Mouse (Mus musculus): Measurements from ENCODE around the gene Ttc22. TPM values are rescaled to one million over a fixed set of nuclear protein-coding genes. Genes with fewer than 3 reads are reported as not detected.

Gene Ttc22
- polyA plus RNA-seq, 1 experiment from 2014 or later, result 6.0 TPM

GRCm38 (mm10) chr4:106666546-106666945, 44.3 kb downstream of the Ttc22 start:
- no peak overlapping the region for H3K4me2 ChIP-seq
- peaks cover 100% of the 10 kb centered on the region for H3K36me3 ChIP-seq
- no peak overlapping the region for H3K4me3 ChIP-seq (replicated peaks)
- 85% methylated on average over 2 of the region's 2 CpGs for WGBS
- no peak overlapping the region for H3K27ac ChIP-seq
- H3K27me3 ChIP-seq, result no peaks in the 10 kb centered on the region
- ATAC-seq (replicated peaks; ENCODE audit: low FRiP score), result no peak
- no peaks in the 10 kb centered on the region for H3K9me3 ChIP-seq (replicated peaks)
- no peak overlapping the region for H3K9ac ChIP-seq
- no peaks in the 10 kb centered on the region for H3K4me1 ChIP-seq

GRCm38 (mm10) chr4:106676749-106677148, 54.5 kb downstream of the Ttc22 start:
- H3K4me2 ChIP-seq, result no peak overlapping the region
- no peak overlapping the region for H3K9ac ChIP-seq
- 82% methylated on average over 5 of the region's 5 CpGs for whole genome bisulfite sequencing
- H3K27me3 ChIP-seq, result no peaks in the 10 kb centered on the region
- peaks cover 53% of the 10 kb centered on the region for H3K36me3 ChIP-seq
- no peak for ATAC-seq (replicated peaks; ENCODE audit: low FRiP score)
- no peaks in the 10 kb centered on the region for H3K9me3 ChIP-seq (replicated peaks)
- peaks cover 11% of the 10 kb centered on the region for H3K4me1 ChIP-seq
- H3K4me3 ChIP-seq (replicated peaks), result no peak overlapping the region
- no peak overlapping the region for H3K27ac ChIP-seq

DNA sequence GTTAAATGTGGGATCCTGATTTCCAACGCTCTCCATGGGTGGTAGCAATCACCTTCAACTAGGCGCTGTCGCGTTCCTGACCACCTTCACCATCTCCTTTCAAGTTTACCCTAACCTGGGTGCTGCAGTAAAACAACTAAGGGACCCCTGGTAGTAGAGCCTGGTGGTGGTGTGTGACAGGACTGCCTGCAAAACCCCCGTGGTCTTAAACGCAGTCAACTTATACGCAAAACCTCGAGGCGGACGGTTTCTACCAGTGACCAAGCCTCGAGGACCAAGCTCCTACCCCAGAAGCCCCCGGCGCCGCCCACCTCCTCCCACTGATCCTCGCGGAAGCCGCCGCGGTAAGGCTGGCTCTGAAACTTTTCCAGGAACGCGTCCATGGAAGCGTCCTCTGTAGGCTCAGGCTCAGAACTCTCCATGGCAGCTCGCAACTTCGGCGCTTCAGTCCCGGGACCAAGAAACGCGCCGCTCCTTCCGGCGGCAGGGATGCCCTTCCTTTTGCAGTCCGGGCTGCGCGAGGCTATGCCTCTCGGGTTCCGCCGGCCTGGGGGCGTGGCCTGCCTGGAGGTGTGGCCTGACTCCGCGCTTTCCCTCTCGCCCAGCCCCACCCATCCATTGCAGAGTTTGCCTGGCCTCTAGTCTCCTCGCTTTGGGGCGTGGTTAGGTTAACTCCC, 56.3 kb downstream of the Ttc22 start, which contains the start of gene Ttc4:
TSS of gene Ttc4 (minus strand) at position 503 of the 677 bp plus-strand sequence.
- ATAC-seq (replicated peaks; ENCODE audit: low FRiP score), result peak; percentile 97
- peak within 1 kb of the TSS; percentile 83 for H3K27ac ChIP-seq
- peak within 1 kb of the TSS; percentile 85 for H3K4me3 ChIP-seq (replicated peaks)
- H3K27me3 ChIP-seq, result no peaks in the 10 kb centered on the region
- peaks cover 11% of the 10 kb centered on the region for H3K4me1 ChIP-seq
- H3K4me2 ChIP-seq, result peak within 1 kb of the TSS; percentile 82
- no peaks in the 10 kb centered on the region for H3K9me3 ChIP-seq (replicated peaks)
- H3K9ac ChIP-seq, result peak within 1 kb of the TSS; percentile 88
- peaks cover 34% of the 10 kb centered on the region for H3K36me3 ChIP-seq
- under 1% methylated on average over 43 of the region's 43 CpGs for WGBS

DNA sequence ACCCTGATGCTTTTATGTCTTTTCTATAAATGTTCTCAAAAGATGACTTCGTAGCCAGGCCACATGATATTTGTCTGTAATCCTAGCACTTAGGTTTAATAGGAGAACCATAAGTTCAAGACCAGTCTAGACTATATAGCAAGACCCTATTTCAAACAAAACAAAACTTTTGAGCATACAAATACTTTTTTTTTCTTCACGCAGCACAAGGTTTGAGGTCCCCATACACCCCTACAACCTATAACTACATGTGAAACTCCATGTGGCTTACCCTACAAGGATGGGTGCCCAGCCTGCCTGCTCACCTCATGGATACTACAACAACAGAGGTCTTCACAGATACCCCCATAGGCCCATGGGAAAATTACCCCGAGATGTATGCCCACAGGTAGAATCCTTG, 56.9 kb downstream of the Ttc22 start:
- Histone ChIP-seq H3K4me1 (peaks cover 11% of the 10 kb centered on the region), H3K27ac (no peak overlapping the region), H3K36me3 (peaks cover 29% of the 10 kb centered on the region), H3K9me3 (replicated peaks) (no peaks in the 10 kb centered on the region), H3K27me3 (no peaks in the 10 kb centered on the region), H3K4me2 (peak overlapping the region; percentile 82), H3K4me3 (replicated peaks) (peak overlapping the region; percentile 85), H3K9ac (no peak overlapping the region)
- WGBS, result 37% methylated on average over 3 of the region's 3 CpGs
- peak; percentile 61 for ATAC-seq (replicated peaks; ENCODE audit: low FRiP score)

- H3K27ac ChIP-seq, result no peak overlapping the region
- WGBS, result 53% methylated on average over 2 of the region's 2 CpGs
- ATAC-seq (replicated peaks; ENCODE audit: low FRiP score), result no peak
- peaks cover 11% of the 10 kb centered on the region for H3K36me3 ChIP-seq
- no peaks in the 10 kb centered on the region for H3K9me3 ChIP-seq (replicated peaks)
- H3K27me3 ChIP-seq, result no peaks in the 10 kb centered on the region
- no peak overlapping the region for H3K4me3 ChIP-seq (replicated peaks)
- no peak overlapping the region for H3K9ac ChIP-seq
- no peak overlapping the region for H3K4me2 ChIP-seq
- H3K4me1 ChIP-seq, result peaks cover 11% of the 10 kb centered on the region
These were observed 58.7 kb downstream of the Ttc22 start for GRCm38 (mm10) chr4:106680955-106681354.

DNA sequence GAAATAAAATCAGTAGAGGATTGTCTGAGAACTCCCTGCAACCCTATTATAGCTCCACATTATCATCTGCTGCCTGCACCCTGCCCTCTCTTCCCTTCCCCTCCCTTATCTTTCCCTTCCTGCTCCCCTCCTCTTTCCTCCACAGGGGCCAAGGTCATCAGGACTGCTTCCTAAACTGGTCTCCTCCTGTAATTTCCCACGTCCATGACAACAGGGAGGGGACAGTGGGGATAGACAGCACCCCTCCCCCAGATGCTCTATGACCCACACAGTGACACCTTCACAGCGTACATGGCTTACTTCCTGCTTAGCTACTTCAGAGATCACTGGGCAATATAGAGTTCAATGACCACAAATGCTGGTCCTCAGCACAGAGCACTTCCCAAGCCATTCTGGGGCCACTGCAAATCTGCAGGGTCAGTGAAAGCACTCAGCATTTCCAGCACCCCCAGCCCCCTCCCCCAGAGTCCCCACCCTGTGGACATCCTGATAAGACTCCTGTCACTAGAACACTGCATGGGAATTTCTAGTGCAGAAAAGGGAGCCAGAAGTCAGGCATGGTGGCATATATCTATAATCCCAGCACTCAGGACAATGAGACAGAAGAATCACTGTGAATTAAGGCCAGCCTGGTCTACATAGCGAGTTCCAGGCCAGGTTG, 66.5 kb downstream of the Ttc22 start:
- Histone ChIP-seq H3K9ac (no peak overlapping the region), H3K27me3 (no peaks in the 10 kb centered on the region), H3K27ac (peak overlapping the region; percentile 11; the same call in 1 of the 2 replicates), H3K4me2 (no peak overlapping the region), H3K4me1 (no peaks in the 10 kb centered on the region; the same call in 1 of the 2 replicates), H3K4me3 (replicated peaks) (no peak overlapping the region), H3K9me3 (replicated peaks) (no peaks in the 10 kb centered on the region), H3K36me3 (no peaks in the 10 kb centered on the region)
- 36% methylated on average over 3 of the region's 3 CpGs for WGBS
- no peak for ATAC-seq (replicated peaks; ENCODE audit: low FRiP score)

Other genes starting within 250 kb of the Ttc22 start
- gene Pcsk9, start 158.1 kb upstream of the Ttc22 start, polyA plus RNA-seq (2015; fragmentation: Nextera tagmentation; extraction: Ambion mirVana), result 16.3 and 18.8 TPM in 2 replicates
- 7.9 and 8.9 TPM in 2 replicates for gene Bsnd, start 130.1 kb upstream of the Ttc22 start, polyA plus RNA-seq (2015; fragmentation: Nextera tagmentation; extraction: Ambion mirVana)
- 4.6 and 4.8 TPM in 2 replicates for gene Dhcr24, start 61.4 kb upstream of the Ttc22 start, polyA plus RNA-seq (2015; fragmentation: Nextera tagmentation; extraction: Ambion mirVana)
- gene Lexm, start 5.2 kb upstream of the Ttc22 start, polyA plus RNA-seq (2015; fragmentation: Nextera tagmentation; extraction: Ambion mirVana), result not detected in 2 replicates
- gene Pars2, start 28.6 kb downstream of the Ttc22 start, polyA plus RNA-seq (2015; fragmentation: Nextera tagmentation; extraction: Ambion mirVana), result 13.4 and 14.8 TPM in 2 replicates
- 98.1 and 104 TPM in 2 replicates for gene Ttc4, start 56.5 kb downstream of the Ttc22 start, polyA plus RNA-seq (2015; fragmentation: Nextera tagmentation; extraction: Ambion mirVana)
- 0.52 and 0.57 TPM in 2 replicates for gene Mroh7, start 108.5 kb downstream of the Ttc22 start, polyA plus RNA-seq (2015; fragmentation: Nextera tagmentation; extraction: Ambion mirVana)
- gene Fam151a, start 111.5 kb downstream of the Ttc22 start, polyA plus RNA-seq (2015; fragmentation: Nextera tagmentation; extraction: Ambion mirVana), result 5.3 and 5.7 TPM in 2 replicates
- gene Acot11, start 182.6 kb downstream of the Ttc22 start, polyA plus RNA-seq (2015; fragmentation: Nextera tagmentation; extraction: Ambion mirVana), result 2.7 and 3.7 TPM in 2 replicates

Measured in kidney, embryonic 15.5 days (tissue).